ENCODE assay signal across 22 mouse cellular contexts in genomic region chr1:130941801-130942200, GRCm38 (mm10). TPM values are rescaled to one million over a fixed set of nuclear protein-coding genes. Genes with fewer than 3 reads are reported as not detected.
DNase-seq lines count a peak whose midpoint lies in the region; ATAC-seq and TF ChIP-seq lines count a peak whose summit lies in the region.
"Had no signal": no experiment of that assay in that cellular context is flagged by ENCODE, and none has a peak within 500 bp of the region (broad histone marks: within the 10 kb centered on the region; RNA-seq: fewer than 3 reads in every experiment).

No protein-coding gene starts in this region.

- WGBS in kidney, postnatal 0 days, result 21% methylated on average over 3 of the region's 3 CpGs
- WGBS in embryonic facial prominence, embryonic 10.5 days, result 39% methylated on average over 3 of the region's 3 CpGs
- WGBS in midbrain, embryonic 14.5 days, result 71% methylated on average over 3 of the region's 3 CpGs

- H3K27me3 ChIP-seq in kidney, postnatal 0 days (ENCODE audit: insufficient read depth, low read length), result no peaks in the 10 kb centered on the region
- H3K27me3 ChIP-seq in embryonic facial prominence, embryonic 10.5 days (replicated peaks; ENCODE audit: low read depth, poor library complexity, severe bottlenecking), result no peaks in the 10 kb centered on the region
- H3K27me3 ChIP-seq in midbrain, embryonic 14.5 days (ENCODE audit: control insufficient read depth, insufficient read depth, low read length), result no peaks in the 10 kb centered on the region
- H3K27me3 ChIP-seq: embryonic facial prominence, embryonic 12.5 days; midbrain, embryonic 13.5 days had no signal

- ATAC-seq in kidney, postnatal 0 days (replicated peaks; ENCODE audit: low FRiP score, low read depth), result no peak
- ATAC-seq in midbrain, embryonic 14.5 days (ENCODE audit: low FRiP score, low TSS enrichment), result no peak
- ATAC-seq: midbrain, embryonic 13.5 days had no signal

- no peaks in the 10 kb centered on the region for H3K36me3 ChIP-seq in kidney, postnatal 0 days (ENCODE audit: insufficient read depth, low read length)
- H3K36me3 ChIP-seq in embryonic facial prominence, embryonic 10.5 days (replicated peaks), result no peaks in the 10 kb centered on the region
- H3K36me3 ChIP-seq in midbrain, embryonic 14.5 days (ENCODE audit: control insufficient read depth, insufficient read depth, low read length), result no peaks in the 10 kb centered on the region
- H3K36me3 ChIP-seq: embryonic facial prominence, embryonic 12.5 days; forebrain, embryonic 10.5 days; midbrain, embryonic 13.5 days had no signal

- H3K9ac ChIP-seq in kidney, postnatal 0 days (ENCODE audit: low read depth, low read length), result no peak overlapping the region
- H3K9ac ChIP-seq in midbrain, embryonic 14.5 days (replicated peaks; ENCODE audit: low read length), result no peak overlapping the region
- H3K9ac ChIP-seq: embryonic facial prominence, embryonic 12.5 days; midbrain, embryonic 13.5 days had no signal

- H3K27ac ChIP-seq in kidney, postnatal 0 days, result no peak overlapping the region
- H3K27ac ChIP-seq in embryonic facial prominence, embryonic 10.5 days (replicated peaks), result no peak overlapping the region
- no peak overlapping the region for H3K27ac ChIP-seq in midbrain, embryonic 14.5 days (replicated peaks; ENCODE audit: low read depth, low read length)
- H3K27ac ChIP-seq: embryonic facial prominence, embryonic 12.5 days; forebrain, embryonic 10.5 days; midbrain, embryonic 13.5 days had no signal

- H3K4me2 ChIP-seq in kidney, postnatal 0 days (ENCODE audit: low read length), result no peak overlapping the region
- H3K4me2 ChIP-seq in midbrain, embryonic 14.5 days (ENCODE audit: low read length), result no peak overlapping the region
- H3K4me2 ChIP-seq: embryonic facial prominence, embryonic 12.5 days; heart, embryonic 11.5 days; midbrain, embryonic 13.5 days had no signal

- H3K4me1 ChIP-seq in kidney, postnatal 0 days (replicated peaks; ENCODE audit: insufficient read depth, low read length), result no peaks in the 10 kb centered on the region
- peaks cover 38% of the 10 kb centered on the region for H3K4me1 ChIP-seq in embryonic facial prominence, embryonic 10.5 days
- no peaks in the 10 kb centered on the region for H3K4me1 ChIP-seq in midbrain, embryonic 14.5 days (ENCODE audit: control insufficient read depth, insufficient read depth, low read length)

- TF ChIP-seq CTCF in kidney, postnatal 0 days (IDR thresholded peaks at IDR 0.05; ENCODE audit: low read depth), result no peak

- peak; percentile 4 for DNase-seq in cerebellum, adult 9-10 months
- DNase-seq in cerebellum, adult 18-20 months, result no peak
- DNase-seq in kidney, postnatal 0 days (ENCODE audit: low spot score), result peak; percentile 6
- no peak for DNase-seq in kidney, postnatal 25 days
- peak; percentile 34 for DNase-seq in embryonic facial prominence, embryonic 10.5 days (ENCODE audit: low spot score)
- DNase-seq in mesoderm, embryonic 11.5 days (ENCODE audit: low read depth, low spot score), result peak; percentile 47
- DNase-seq in midbrain, embryonic 14.5 days, result no peak
- no peak for DNase-seq in heart, postnatal 4 days
- DNase-seq: cerebellum, adult 11 months; right cerebral cortex, postnatal 14 days had no signal

- no peak overlapping the region for H3K4me3 ChIP-seq in kidney, postnatal 0 days (replicated peaks; ENCODE audit: low read depth, low read length)
- no peak overlapping the region for H3K4me3 ChIP-seq in embryonic facial prominence, embryonic 10.5 days
- H3K4me3 ChIP-seq in midbrain, embryonic 14.5 days (replicated peaks; ENCODE audit: low read depth, low read length), result no peak overlapping the region
- H3K4me3 ChIP-seq: embryonic facial prominence, embryonic 12.5 days; forebrain, embryonic 10.5 days; midbrain, embryonic 13.5 days had no signal

- no peaks in the 10 kb centered on the region for H3K9me3 ChIP-seq in kidney, postnatal 0 days (replicated peaks; ENCODE audit: low read length)
- H3K9me3 ChIP-seq in embryonic facial prominence, embryonic 10.5 days, result no peaks in the 10 kb centered on the region
- H3K9me3 ChIP-seq in midbrain, embryonic 14.5 days (ENCODE audit: control insufficient read depth, low read length), result no peaks in the 10 kb centered on the region
- H3K9me3 ChIP-seq: embryonic facial prominence, embryonic 12.5 days; forebrain, embryonic 10.5 days; midbrain, embryonic 13.5 days had no signal

RNA-seq across cellular contexts. Expression of gene Il19, which starts 1.9 kb away (rescaled TPM):
- 0.18 TPM in 1 of 2 replicates, not detected in the other for polyA plus RNA-seq in kidney, postnatal 0 days (2015; fragmentation: Nextera tagmentation; extraction: Ambion mirVana)
- polyA plus RNA-seq in embryonic facial prominence, embryonic 10.5 days (2016; fragmentation: Nextera tagmentation; extraction: Ambion mirVana), result 0.21 and 0.39 TPM in 2 replicates
- polyA plus RNA-seq in midbrain, embryonic 14.5 days (2014; fragmentation: Nextera tagmentation; extraction: Ambion mirVana), result not detected in 2 replicates
- not detected for total RNA-seq in heart, postnatal 4 days (2021)
- total RNA-seq: gastrocnemius, postnatal 36 days; heart, postnatal 25 days; layer of hippocampus, adult 8-10 months; left cerebral cortex, postnatal 10 days; liver, adult 2 months had no signal
- polyA plus RNA-seq: forebrain, embryonic 10.5 days; heart, embryonic 11.5 days; kidney, embryonic 16.5 days; liver, adult 2 months; lung, embryonic 16.5 days; midbrain, embryonic 13.5 days; urinary bladder, adult 2 months had no signal

RNA-seq across cellular contexts. Expression of gene Il20, which starts 30.6 kb away (rescaled TPM):
- polyA plus RNA-seq in kidney, postnatal 0 days (2015; fragmentation: Nextera tagmentation; extraction: Ambion mirVana), result not detected in 2 replicates
- polyA plus RNA-seq in embryonic facial prominence, embryonic 10.5 days (2016; fragmentation: Nextera tagmentation; extraction: Ambion mirVana), result not detected in 2 replicates
- not detected in 2 replicates for polyA plus RNA-seq in midbrain, embryonic 14.5 days (2014; fragmentation: Nextera tagmentation; extraction: Ambion mirVana)
- not detected for total RNA-seq in heart, postnatal 4 days (2021)
- total RNA-seq: gastrocnemius, postnatal 36 days; heart, postnatal 25 days; layer of hippocampus, adult 8-10 months; left cerebral cortex, postnatal 10 days; liver, adult 2 months had no signal
- polyA plus RNA-seq: embryonic facial prominence, embryonic 12.5 days; forebrain, embryonic 10.5 days; heart, embryonic 11.5 days; kidney, embryonic 16.5 days; liver, adult 2 months; lung, embryonic 16.5 days; midbrain, embryonic 13.5 days; urinary bladder, adult 2 months had no signal

RNA-seq across cellular contexts. Expression of gene Il24, which starts 54.5 kb away (rescaled TPM):
- polyA plus RNA-seq in kidney, postnatal 0 days (2015; fragmentation: Nextera tagmentation; extraction: Ambion mirVana), result not detected in 2 replicates
- polyA plus RNA-seq in embryonic facial prominence, embryonic 10.5 days (2016; fragmentation: Nextera tagmentation; extraction: Ambion mirVana), result not detected in 2 replicates
- not detected in 2 replicates for polyA plus RNA-seq in midbrain, embryonic 14.5 days (2014; fragmentation: Nextera tagmentation; extraction: Ambion mirVana)
- not detected for total RNA-seq in heart, postnatal 4 days (2021)
- total RNA-seq: gastrocnemius, postnatal 36 days; heart, postnatal 25 days; layer of hippocampus, adult 8-10 months; left cerebral cortex, postnatal 10 days; liver, adult 2 months had no signal
- polyA plus RNA-seq: embryonic facial prominence, embryonic 12.5 days; forebrain, embryonic 10.5 days; heart, embryonic 11.5 days; kidney, embryonic 16.5 days; liver, adult 2 months; lung, embryonic 16.5 days; midbrain, embryonic 13.5 days; urinary bladder, adult 2 months had no signal

Comparison
In these comparisons a context has a peak if more than half of its experiments do, and no peak if none do; other contexts are left out.
1. DNase-seq: peak in cerebellum, adult 9-10 months (single experiment), kidney, postnatal 0 days (single experiment), embryonic facial prominence, embryonic 10.5 days (single experiment) and mesoderm, embryonic 11.5 days (single experiment); none in cerebellum, adult 18-20 months (0 of 2), kidney, postnatal 25 days (0 of 2), midbrain, embryonic 14.5 days (single experiment) and heart, postnatal 4 days (single experiment).